Mouse (Mus musculus): ENCODE data around the gene Pnma5. TPM values are rescaled to one million over a fixed set of nuclear protein-coding genes. Genes with fewer than 3 reads are reported as not detected.

Gene Pnma5
- polyA plus RNA-seq, 1 experiment from 2014 or later: not detected

DNA sequence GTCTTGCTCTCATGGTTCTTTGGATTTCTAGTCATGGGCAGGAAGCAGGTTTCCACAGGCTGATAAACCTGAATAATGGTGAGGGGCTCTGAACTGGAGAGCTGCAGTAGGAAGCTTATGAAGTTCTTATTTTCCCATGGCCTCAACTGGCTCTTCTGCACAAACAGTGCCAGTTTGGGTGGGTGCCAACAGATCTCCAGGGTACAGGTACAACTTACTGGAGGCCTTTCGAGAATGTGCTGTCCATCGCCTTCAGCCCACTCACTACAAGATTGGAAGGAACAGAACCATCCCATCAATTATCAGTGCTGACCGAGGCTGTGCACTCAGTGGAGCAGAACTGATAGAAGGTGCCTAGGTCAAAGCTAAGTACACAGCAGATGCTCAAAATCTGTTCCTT is 48.5 kb downstream of the Pnma5 start:
- Histone ChIP-seq H3K4me1 (ENCODE audit: control insufficient read depth, insufficient read depth, low read length) (no peaks in the 10 kb centered on the region), H3K9me3 (ENCODE audit: control insufficient read depth, low read length) (no peaks in the 10 kb centered on the region), H3K9ac (ENCODE audit: low read length) (no peak overlapping the region), H3K27me3 (ENCODE audit: control insufficient read depth, insufficient read depth, low read length) (peaks cover 4% of the 10 kb centered on the region; the same call in 1 of the 2 replicates), H3K4me3 (ENCODE audit: low read depth, low read length) (no peak overlapping the region), H3K4me2 (ENCODE audit: low read depth) (no peak overlapping the region), H3K36me3 (ENCODE audit: control insufficient read depth, insufficient read depth, low read length) (no peaks in the 10 kb centered on the region), H3K27ac (ENCODE audit: low read depth, low read length) (no peak overlapping the region)
- no peak for ATAC-seq (ENCODE audit: insufficient read depth, low FRiP score, low TSS enrichment)
- DNase-seq (ENCODE audit: low spot score): no peak
- WGBS: 94% methylated on average over 3 of the region's 3 CpGs

DNA sequence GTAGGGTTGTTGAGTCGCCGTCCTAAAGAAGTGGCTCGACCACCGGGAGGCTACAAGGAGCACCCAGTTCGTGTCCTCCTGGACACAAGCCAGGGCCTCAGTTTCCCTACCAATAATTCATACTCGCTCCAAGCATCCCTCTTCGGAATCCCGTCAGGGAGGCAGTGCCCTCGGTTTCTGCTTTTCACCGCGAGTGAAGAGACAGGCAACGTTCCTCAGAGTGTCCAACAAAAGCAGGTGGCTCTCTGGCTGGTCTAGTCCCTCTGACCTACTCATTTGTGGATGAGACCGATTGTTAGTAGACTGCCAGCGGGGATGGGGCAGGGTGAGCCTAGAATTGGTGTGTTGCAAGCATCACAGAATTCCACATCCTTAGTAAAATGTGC is 49.4 kb downstream of the Pnma5 start:
- Histone ChIP-seq H3K27me3 (ENCODE audit: control insufficient read depth, insufficient read depth, low read length) (peaks cover 4% of the 10 kb centered on the region; the same call in 1 of the 2 replicates), H3K4me3 (ENCODE audit: low read depth, low read length) (peak overlapping the region; percentile 29), H3K36me3 (ENCODE audit: control insufficient read depth, insufficient read depth, low read length) (no peaks in the 10 kb centered on the region), H3K9ac (ENCODE audit: low read length) (peak overlapping the region; percentile 35; the same call in 1 of the 2 replicates), H3K27ac (ENCODE audit: low read depth, low read length) (no peak overlapping the region), H3K9me3 (ENCODE audit: control insufficient read depth, low read length) (no peaks in the 10 kb centered on the region), H3K4me1 (ENCODE audit: control insufficient read depth, insufficient read depth, low read length) (no peaks in the 10 kb centered on the region), H3K4me2 (ENCODE audit: low read depth) (peak overlapping the region; percentile 43)
- WGBS: 20% methylated on average over 14 of the region's 14 CpGs
- DNase-seq (ENCODE audit: low spot score) (no peak), ATAC-seq (ENCODE audit: insufficient read depth, low FRiP score, low TSS enrichment) (no peak)

DNA sequence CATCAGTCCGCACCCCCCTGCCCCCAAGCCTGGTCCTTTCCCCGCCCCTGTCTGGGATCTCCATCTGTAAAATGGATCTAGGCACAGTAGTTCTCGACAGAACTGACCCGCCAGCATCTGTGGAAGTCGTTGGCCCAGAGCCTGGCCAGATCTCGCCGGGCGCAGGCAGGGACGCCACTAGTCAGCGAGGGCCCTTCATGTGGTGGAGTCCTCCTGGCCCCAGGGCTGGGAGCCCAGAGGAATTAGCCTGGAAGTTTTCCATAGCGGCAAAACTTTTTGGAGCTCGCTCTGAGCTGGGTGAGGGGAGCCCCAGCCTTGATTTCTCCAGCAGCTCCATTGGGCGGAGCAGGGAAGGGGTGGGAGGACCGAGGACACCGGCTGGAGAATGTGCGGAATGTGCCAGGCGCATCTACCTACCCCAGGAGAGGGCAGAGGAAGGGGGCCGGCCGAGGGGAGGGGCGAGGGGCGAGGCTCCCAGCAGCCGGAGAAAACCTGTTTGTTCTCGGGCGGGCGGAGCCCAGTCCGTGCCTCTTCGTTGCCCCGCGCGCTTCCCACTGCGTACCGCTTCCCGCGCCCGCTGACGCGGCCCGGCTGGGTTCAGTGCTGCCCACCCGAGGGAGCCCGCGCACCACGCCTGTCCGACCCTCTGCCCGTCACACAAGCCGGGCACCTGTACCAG is 49.9 kb downstream of the Pnma5 start, which contains the start of gene Zfp185:
TSS of gene Zfp185 (plus strand) at position 499 of the 679 bp plus-strand sequence.
- H3K9ac ChIP-seq (ENCODE audit: low read length): peak within 1 kb of the TSS; percentile 35; the same call in 1 of the 2 replicates

DNA sequence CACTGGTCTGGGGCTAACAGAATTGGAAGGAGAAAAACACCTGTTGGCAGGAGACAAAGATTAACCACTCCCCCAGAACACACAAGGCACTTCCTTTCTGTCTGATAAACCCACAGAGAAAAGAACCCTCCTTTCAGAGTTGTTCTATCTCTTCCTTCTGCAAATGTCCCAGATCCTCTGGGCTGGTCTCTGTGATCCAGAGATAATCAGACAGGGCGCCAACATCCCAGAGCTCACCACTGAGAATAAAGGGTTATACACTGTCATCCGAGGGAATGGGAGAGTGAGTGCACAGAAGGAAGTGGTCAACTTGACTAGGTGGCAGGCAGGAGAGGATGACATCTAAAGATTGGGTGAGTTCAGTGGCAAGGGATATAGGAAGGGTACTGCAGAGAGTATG is 51.3 kb downstream of the Pnma5 start:
- no peak overlapping the region for H3K9ac ChIP-seq (ENCODE audit: low read length)
- ATAC-seq (ENCODE audit: insufficient read depth, low FRiP score, low TSS enrichment) (no peak), DNase-seq (ENCODE audit: low spot score) (no peak)
- no peaks in the 10 kb centered on the region for H3K9me3 ChIP-seq (ENCODE audit: control insufficient read depth, low read length)
- H3K4me1 ChIP-seq (ENCODE audit: control insufficient read depth, insufficient read depth, low read length): no peaks in the 10 kb centered on the region
- no peak overlapping the region for H3K4me3 ChIP-seq (ENCODE audit: low read depth, low read length)
- no peaks in the 10 kb centered on the region for H3K36me3 ChIP-seq (ENCODE audit: control insufficient read depth, insufficient read depth, low read length)
- no peak overlapping the region for H3K4me2 ChIP-seq (ENCODE audit: low read depth)
- H3K27me3 ChIP-seq (ENCODE audit: control insufficient read depth, insufficient read depth, low read length): peaks cover 4% of the 10 kb centered on the region; the same call in 1 of the 2 replicates
- H3K27ac ChIP-seq (ENCODE audit: low read depth, low read length): no peak overlapping the region
- WGBS: 81% methylated on average over 2 of the region's 2 CpGs

More for the DNA sequence above, 49.9 kb downstream of the Pnma5 start, which contains the start of gene Zfp185:
- Histone ChIP-seq H3K27me3 (ENCODE audit: control insufficient read depth, insufficient read depth, low read length) (peaks cover 4% of the 10 kb centered on the region; the same call in 1 of the 2 replicates), H3K9me3 (ENCODE audit: control insufficient read depth, low read length) (no peaks in the 10 kb centered on the region), H3K27ac (ENCODE audit: low read depth, low read length) (no peak within 1 kb of the TSS), H3K4me3 (ENCODE audit: low read depth, low read length) (peak within 1 kb of the TSS; percentile 29), H3K36me3 (ENCODE audit: control insufficient read depth, insufficient read depth, low read length) (no peaks in the 10 kb centered on the region), H3K4me1 (ENCODE audit: control insufficient read depth, insufficient read depth, low read length) (no peaks in the 10 kb centered on the region), H3K4me2 (ENCODE audit: low read depth) (peak within 1 kb of the TSS; percentile 43)
- WGBS: 19% methylated on average over 21 of the region's 45 CpGs
- peak; percentile 31; the same call in 1 of the 2 replicates for ATAC-seq (ENCODE audit: insufficient read depth, low FRiP score, low TSS enrichment)
- DNase-seq (ENCODE audit: low spot score): peak; percentile 60

MicroRNAs within 50 kb of the gene (microRNA counts, 519-probe panel; counts per million panel counts)
- 171 counts per million, percentile 57 among the panel's probes with 10 or more counts for microRNA mmu-miR-2137

Small RNAs within 50 kb of the gene (microRNA-seq; reads per million reads assigned to microRNA genes)
- 12.8 reads per million, percentile 24 among the genes with 10 or more reads in this experiment for gene Mir2137

Other genes with a start within 250 kb of the Pnma5 start
- 0.81 and 1.0 TPM in 2 replicates for gene Gabrq, start 211.9 kb downstream of the Pnma5 start, polyA plus RNA-seq (2014; fragmentation: Nextera tagmentation; extraction: Ambion mirVana)
- 92.2 and 99.3 TPM in 2 replicates for gene Cetn2, start 118.7 kb downstream of the Pnma5 start, polyA plus RNA-seq (2014; fragmentation: Nextera tagmentation; extraction: Ambion mirVana)
- gene Nsdhl, start 118.5 kb downstream of the Pnma5 start, polyA plus RNA-seq (2014; fragmentation: Nextera tagmentation; extraction: Ambion mirVana): 43.5 and 51.3 TPM in 2 replicates
- gene Zfp185, start 49.8 kb downstream of the Pnma5 start, polyA plus RNA-seq (2014; fragmentation: Nextera tagmentation; extraction: Ambion mirVana): 4.2 and 5.3 TPM in 2 replicates
- 0.25 and 0.68 TPM in 2 replicates for gene Pnma3, start 27.7 kb upstream of the Pnma5 start, polyA plus RNA-seq (2014; fragmentation: Nextera tagmentation; extraction: Ambion mirVana)
- 0.20 and 0.73 TPM in 2 replicates for gene Xlr4a, start 45.4 kb upstream of the Pnma5 start, polyA plus RNA-seq (2014; fragmentation: Nextera tagmentation; extraction: Ambion mirVana)
- 3.3 and 4.1 TPM in 2 replicates for gene Xlr3a, start 60.0 kb upstream of the Pnma5 start, polyA plus RNA-seq (2014; fragmentation: Nextera tagmentation; extraction: Ambion mirVana)
- not detected in 2 replicates for gene Gm14685, start 79.9 kb upstream of the Pnma5 start, polyA plus RNA-seq (2014; fragmentation: Nextera tagmentation; extraction: Ambion mirVana)
- gene Xlr5b, start 111.7 kb upstream of the Pnma5 start, polyA plus RNA-seq (2014; fragmentation: Nextera tagmentation; extraction: Ambion mirVana): not detected in 2 replicates
- gene DXBay18, start 112.3 kb upstream of the Pnma5 start, polyA plus RNA-seq (2014; fragmentation: Nextera tagmentation; extraction: Ambion mirVana): not detected in 2 replicates
- not detected in 2 replicates for gene Spin2d, start 139.9 kb upstream of the Pnma5 start, polyA plus RNA-seq (2014; fragmentation: Nextera tagmentation; extraction: Ambion mirVana)
- gene Xlr3b, start 155.1 kb upstream of the Pnma5 start, polyA plus RNA-seq (2014; fragmentation: Nextera tagmentation; extraction: Ambion mirVana): 16.6 and 18.2 TPM in 2 replicates
- gene Xlr4b, start 177.2 kb upstream of the Pnma5 start, polyA plus RNA-seq (2014; fragmentation: Nextera tagmentation; extraction: Ambion mirVana): 0.38 and 0.64 TPM in 2 replicates
- gene F8a, start 191.2 kb upstream of the Pnma5 start, polyA plus RNA-seq (2014; fragmentation: Nextera tagmentation; extraction: Ambion mirVana): 16.9 and 19.0 TPM in 2 replicates
- 0.19 and 0.93 TPM in 2 replicates for gene Xlr4c, start 206.0 kb upstream of the Pnma5 start, polyA plus RNA-seq (2014; fragmentation: Nextera tagmentation; extraction: Ambion mirVana)
- gene Xlr3c, start 228.3 kb upstream of the Pnma5 start, polyA plus RNA-seq (2014; fragmentation: Nextera tagmentation; extraction: Ambion mirVana): 0.17 and 0.37 TPM in 2 replicates